Mouse (Mus musculus): ENCODE measurements around the gene Gusb. TPM values are rescaled to one million over a fixed set of nuclear protein-coding genes. Genes with fewer than 3 reads are reported as not detected.

Gene Gusb
- polyA plus RNA-seq, 1 experiment from 2014 or later = 43.0 TPM

GRCm38 (mm10) chr5:129941495-129942045 is 61.3 kb downstream of the Gusb start, which contains the start of gene Vkorc1l1:
TSS of gene Vkorc1l1 (plus strand) at chr5:129941970.
- peak; percentile 99 for ATAC-seq (ENCODE audit: insufficient number of reproducible peaks, insufficient read depth, low FRiP score, low TSS enrichment, low read depth)
- Histone ChIP-seq H3K4me3 (replicated peaks) (peak within 1 kb of the TSS; percentile 86), H3K4me1 (replicated peaks) (peaks cover 4% of the 10 kb centered on the region; the same call in 1 of the 2 replicates), H3K27ac (peak within 1 kb of the TSS; percentile 73), H3K9me3 (no peaks in the 10 kb centered on the region), H3K9ac (replicated peaks) (peak within 1 kb of the TSS; percentile 89), H3K4me2 (peak within 1 kb of the TSS; percentile 77), H3K27me3 (no peaks in the 10 kb centered on the region), H3K36me3 (peaks cover 10% of the 10 kb centered on the region)
- under 1% methylated on average over 58 of the region's 59 CpGs for WGBS

- no peaks in the 10 kb centered on the region for H3K9me3 ChIP-seq
- H3K4me2 ChIP-seq = peak overlapping the region; percentile 48
- H3K4me1 ChIP-seq (replicated peaks) = peaks cover 4% of the 10 kb centered on the region; the same call in 1 of the 2 replicates
- ATAC-seq (ENCODE audit: insufficient number of reproducible peaks, insufficient read depth, low FRiP score, low TSS enrichment, low read depth) = no peak; the same call in none of the 2 replicates
- H3K9ac ChIP-seq (replicated peaks) = no peak overlapping the region
- peaks cover 10% of the 10 kb centered on the region for H3K36me3 ChIP-seq
- 9% methylated on average over 9 of the region's 9 CpGs for WGBS
- H3K4me3 ChIP-seq (replicated peaks) = peak overlapping the region; percentile 86
- H3K27me3 ChIP-seq = no peaks in the 10 kb centered on the region
- H3K27ac ChIP-seq = 0 out of 2 replicates have a peak overlapping the region, but pooled peaks have one; percentile 47
Observed at GRCm38 (mm10) chr5:129940736-129941494, 61.9 kb downstream of the Gusb start.

GRCm38 (mm10) chr5:129940281-129940680 is 62.6 kb downstream of the Gusb start:
- H3K27me3 ChIP-seq = no peaks in the 10 kb centered on the region
- no peak overlapping the region for H3K27ac ChIP-seq
- ATAC-seq (ENCODE audit: insufficient number of reproducible peaks, insufficient read depth, low FRiP score, low TSS enrichment, low read depth) = no peak
- H3K4me1 ChIP-seq (replicated peaks) = peaks cover 4% of the 10 kb centered on the region; the same call in 1 of the 2 replicates
- no peak overlapping the region for H3K4me2 ChIP-seq
- peaks cover 5% of the 10 kb centered on the region for H3K36me3 ChIP-seq
- H3K4me3 ChIP-seq (replicated peaks) = no peak overlapping the region
- H3K9me3 ChIP-seq = no peaks in the 10 kb centered on the region
- 61% methylated on average over 2 of the region's 2 CpGs for WGBS
- no peak overlapping the region for H3K9ac ChIP-seq (replicated peaks)

Other genes starting within 250 kb of the Gusb start
- gene Psph, start 215.6 kb downstream of the Gusb start, polyA plus RNA-seq (2016; fragmentation: Nextera tagmentation; extraction: Ambion mirVana) = 28.5 and 28.6 TPM in 2 replicates
- 67.6 and 74.2 TPM in 2 replicates for gene Sumf2, start 156.1 kb downstream of the Gusb start, polyA plus RNA-seq (2016; fragmentation: Nextera tagmentation; extraction: Ambion mirVana)
- gene Chchd2, start 115.6 kb downstream of the Gusb start, polyA plus RNA-seq (2016; fragmentation: Nextera tagmentation; extraction: Ambion mirVana) = 926 and 978 TPM in 2 replicates
- 10.9 and 11.9 TPM in 2 replicates for gene Zbed5, start 107.3 kb downstream of the Gusb start, polyA plus RNA-seq (2016; fragmentation: Nextera tagmentation; extraction: Ambion mirVana)
- 0.24 and 0.36 TPM in 2 replicates for gene Phkg1, start 104.5 kb downstream of the Gusb start, polyA plus RNA-seq (2016; fragmentation: Nextera tagmentation; extraction: Ambion mirVana)
- 5.0 and 6.2 TPM in 2 replicates for gene Nupr1l, start 94.5 kb downstream of the Gusb start, polyA plus RNA-seq (2016; fragmentation: Nextera tagmentation; extraction: Ambion mirVana)
- gene Vkorc1l1, start 61.1 kb downstream of the Gusb start, polyA plus RNA-seq (2016; fragmentation: Nextera tagmentation; extraction: Ambion mirVana) = 35.8 and 36.7 TPM in 2 replicates
- 29.5 and 29.6 TPM in 2 replicates for gene Asl, start 26.2 kb upstream of the Gusb start, polyA plus RNA-seq (2016; fragmentation: Nextera tagmentation; extraction: Ambion mirVana)
- 39.6 and 46.0 TPM in 2 replicates for gene Crcp, start 26.2 kb upstream of the Gusb start, polyA plus RNA-seq (2016; fragmentation: Nextera tagmentation; extraction: Ambion mirVana)
- 83.5 and 85.3 TPM in 2 replicates for gene Tpst1, start 70.3 kb upstream of the Gusb start, polyA plus RNA-seq (2016; fragmentation: Nextera tagmentation; extraction: Ambion mirVana)
- gene Kctd7, start 141.8 kb upstream of the Gusb start, polyA plus RNA-seq (2016; fragmentation: Nextera tagmentation; extraction: Ambion mirVana) = 6.3 and 6.9 TPM in 2 replicates
- gene Rabgef1, start 168.7 kb upstream of the Gusb start, polyA plus RNA-seq (2016; fragmentation: Nextera tagmentation; extraction: Ambion mirVana) = 26.8 and 26.9 TPM in 2 replicates
- gene Tmem248, start 214.0 kb upstream of the Gusb start, polyA plus RNA-seq (2016; fragmentation: Nextera tagmentation; extraction: Ambion mirVana) = 36.4 and 37.2 TPM in 2 replicates

Measured in limb, embryonic 12.5 days (tissue).